Mouse (Mus musculus): Measurements from ENCODE around the gene Olfr1431. TPM values are rescaled to one million over a fixed set of nuclear protein-coding genes. Genes with fewer than 3 reads are reported as not detected.
"Not testable (repeated sequence)": the region's sequence is repeated elsewhere in the genome, so short reads cannot be mapped to it uniquely, and the experiment has no call there.

The Olfr1431 gene
- polyA plus RNA-seq (2015; fragmentation: Nextera tagmentation; extraction: Ambion mirVana): not detected in 2 replicates

DNA sequence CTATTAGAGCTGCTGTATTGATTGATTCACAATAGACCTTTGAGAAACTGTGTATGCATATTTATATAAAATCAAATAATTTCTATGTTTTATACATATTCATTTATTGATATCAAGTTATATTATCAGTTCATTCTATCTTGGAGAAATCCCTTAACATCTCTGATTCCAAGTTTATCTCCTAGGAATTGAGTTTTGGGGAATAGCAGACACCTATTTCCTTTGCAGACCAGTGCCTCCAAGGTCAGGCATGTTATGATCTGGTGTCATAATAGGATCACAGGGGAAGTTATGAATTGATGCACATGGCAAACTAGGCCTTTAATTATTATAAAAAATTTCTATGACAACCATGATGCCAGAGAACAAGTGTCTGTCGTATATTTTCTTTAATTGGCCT lies at the start of gene Olfr1431:
Olfr1431 (plus strand) TSS at position 301 of the 400 bp plus-strand sequence.
- H3K9ac ChIP-seq (ENCODE audit: low read length): no peak within 1 kb of the TSS
- WGBS: 81% methylated on average over 1 of the region's 1 CpGs
- H3K4me2 ChIP-seq (ENCODE audit: low read depth, low read length): no peak within 1 kb of the TSS
- H3K4me3 ChIP-seq (ENCODE audit: low read length): no peak within 1 kb of the TSS
- H3K9me3 ChIP-seq (ENCODE audit: control insufficient read depth, low read length): no peaks in the 10 kb centered on the region
- H3K36me3 ChIP-seq (ENCODE audit: control insufficient read depth, insufficient read depth, low read length): no peaks in the 10 kb centered on the region
- no peaks in the 10 kb centered on the region for H3K4me1 ChIP-seq (replicated peaks; ENCODE audit: control insufficient read depth, insufficient read depth, low read length)
- no peaks in the 10 kb centered on the region for H3K27me3 ChIP-seq (ENCODE audit: control insufficient read depth, insufficient read depth, low read depth, low read length)
- H3K27ac ChIP-seq (ENCODE audit: low read length): no peak within 1 kb of the TSS
- ATAC-seq (ENCODE audit: low read depth): no peak

DNA sequence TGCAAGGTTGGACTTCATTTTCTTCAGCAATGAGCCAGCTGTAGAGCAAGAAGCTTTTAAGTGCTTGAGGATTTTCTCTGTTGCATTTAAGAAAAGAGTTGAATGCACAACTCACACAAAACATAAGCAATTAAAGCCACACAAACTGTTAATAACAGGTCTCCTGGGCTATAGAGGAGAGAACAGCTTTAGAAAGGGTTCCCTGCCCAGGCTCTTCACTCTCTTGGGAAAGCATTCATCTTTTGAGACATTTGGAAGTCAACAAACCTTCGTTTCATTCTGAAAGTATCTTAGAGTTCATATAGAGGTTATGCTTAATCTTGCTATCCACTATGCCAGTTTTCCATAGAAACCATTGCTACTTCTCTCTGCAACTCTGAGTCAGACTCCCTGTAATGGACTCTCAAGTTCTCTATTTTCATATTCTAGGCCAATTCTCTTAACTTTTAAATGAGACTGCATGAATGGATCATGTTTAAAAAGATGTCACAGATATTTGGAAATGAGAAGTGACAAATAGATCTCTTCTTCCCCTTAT lies 30.3 kb upstream of the Olfr1431 start, which contains the start of gene Olfr1555-ps1:
Olfr1555-ps1 (minus strand) TSS at position 51 of the 538 bp plus-strand sequence.
- not testable (repeated sequence) for H3K4me2 ChIP-seq (ENCODE audit: low read depth, low read length); H3K9me3 ChIP-seq (ENCODE audit: control insufficient read depth, low read length); H3K36me3 ChIP-seq (ENCODE audit: control insufficient read depth, insufficient read depth, low read length); H3K4me1 ChIP-seq (replicated peaks; ENCODE audit: control insufficient read depth, insufficient read depth, low read length); H3K27me3 ChIP-seq (ENCODE audit: control insufficient read depth, insufficient read depth, low read depth, low read length); H3K27ac ChIP-seq (ENCODE audit: low read length); H3K9ac ChIP-seq (ENCODE audit: low read length); H3K4me3 ChIP-seq (ENCODE audit: low read length); ATAC-seq (ENCODE audit: low read depth)
- 3% methylated on average over 1 of the region's 1 CpGs for WGBS

DNA sequence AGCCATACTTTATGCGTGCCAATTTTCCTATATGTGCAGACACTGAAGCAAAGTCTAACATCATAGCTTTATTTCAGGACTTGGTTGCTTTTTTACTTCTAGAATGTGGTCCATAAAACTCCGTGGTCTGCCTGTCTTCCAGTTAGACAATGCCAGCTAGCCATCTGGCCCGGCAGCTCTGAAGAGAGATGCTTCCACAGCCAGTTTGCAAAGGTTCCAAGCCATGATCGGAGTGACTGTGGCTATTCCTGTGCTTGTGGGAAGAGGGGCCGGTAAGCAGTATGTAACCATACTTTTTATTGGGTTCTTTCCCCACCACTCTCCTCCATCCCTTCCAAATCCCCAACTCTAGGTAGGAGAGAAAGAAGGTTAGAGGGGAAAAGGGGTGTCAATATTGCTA lies 25.0 kb upstream of the Olfr1431 start:
- not testable (repeated sequence) for H3K27me3 ChIP-seq (ENCODE audit: control insufficient read depth, insufficient read depth, low read depth, low read length); H3K4me2 ChIP-seq (ENCODE audit: low read depth, low read length); H3K9me3 ChIP-seq (ENCODE audit: control insufficient read depth, low read length); ATAC-seq (ENCODE audit: low read depth); H3K9ac ChIP-seq (ENCODE audit: low read length); H3K4me3 ChIP-seq (ENCODE audit: low read length); H3K36me3 ChIP-seq (ENCODE audit: control insufficient read depth, insufficient read depth, low read length); H3K27ac ChIP-seq (ENCODE audit: low read length); H3K4me1 ChIP-seq (replicated peaks; ENCODE audit: control insufficient read depth, insufficient read depth, low read length)
- 70% methylated on average over 5 of the region's 5 CpGs for WGBS

DNA sequence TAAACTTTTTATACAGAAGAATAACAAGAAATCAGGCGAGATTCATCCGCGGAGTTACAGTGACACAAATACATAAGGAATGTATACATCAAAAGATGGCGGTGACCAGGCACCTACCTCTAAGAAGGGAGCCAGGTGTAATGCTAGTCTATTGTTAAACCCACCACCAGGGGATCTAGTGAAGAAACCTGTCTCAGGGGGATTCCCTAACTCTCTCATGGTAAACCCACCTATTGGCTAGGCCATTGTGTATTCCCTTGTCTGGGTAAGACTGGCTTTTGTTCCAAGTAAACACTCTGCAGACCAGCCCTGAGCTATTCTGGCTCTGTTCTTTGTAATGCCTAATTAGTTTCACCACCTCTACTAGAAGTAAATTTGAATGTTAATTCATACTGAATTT lies 1.4 kb upstream of the Olfr1431 start:
- not testable (repeated sequence) for H3K4me2 ChIP-seq (ENCODE audit: low read depth, low read length); H3K9ac ChIP-seq (ENCODE audit: low read length); H3K4me1 ChIP-seq (replicated peaks; ENCODE audit: control insufficient read depth, insufficient read depth, low read length); H3K27ac ChIP-seq (ENCODE audit: low read length); H3K27me3 ChIP-seq (ENCODE audit: control insufficient read depth, insufficient read depth, low read depth, low read length); H3K4me3 ChIP-seq (ENCODE audit: low read length); H3K9me3 ChIP-seq (ENCODE audit: control insufficient read depth, low read length); ATAC-seq (ENCODE audit: low read depth); H3K36me3 ChIP-seq (ENCODE audit: control insufficient read depth, insufficient read depth, low read length)
- 79% methylated on average over 4 of the region's 4 CpGs for WGBS

DNA sequence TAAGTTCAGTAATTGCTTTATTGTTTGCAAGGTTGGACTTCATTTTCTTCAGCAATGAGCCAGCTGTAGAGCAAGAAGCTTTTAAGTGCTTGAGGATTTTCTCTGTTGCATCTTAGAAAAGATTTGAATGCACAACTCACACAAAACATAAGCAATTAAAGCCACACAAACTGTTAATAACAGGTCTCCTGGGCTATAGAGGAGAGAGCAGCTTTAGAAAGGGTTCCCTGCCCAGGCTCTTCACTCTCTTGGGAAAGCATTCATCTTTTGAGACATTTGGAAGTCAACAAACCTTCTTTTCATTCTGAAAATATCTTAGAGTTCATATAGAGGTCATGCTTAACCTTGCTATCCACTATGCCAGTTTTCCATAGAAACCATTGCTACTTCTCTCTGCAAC lies 32.1 kb downstream of the Olfr1431 start, which contains the start of gene Olfr1432:
Olfr1432 (minus strand) TSS at position 101 of the 400 bp plus-strand sequence.
- not testable (repeated sequence) for H3K4me3 ChIP-seq (ENCODE audit: low read length); H3K27me3 ChIP-seq (ENCODE audit: control insufficient read depth, insufficient read depth, low read depth, low read length); H3K27ac ChIP-seq (ENCODE audit: low read length); ATAC-seq (ENCODE audit: low read depth); H3K9me3 ChIP-seq (ENCODE audit: control insufficient read depth, low read length); H3K36me3 ChIP-seq (ENCODE audit: control insufficient read depth, insufficient read depth, low read length); H3K4me1 ChIP-seq (replicated peaks; ENCODE audit: control insufficient read depth, insufficient read depth, low read length); H3K4me2 ChIP-seq (ENCODE audit: low read depth, low read length); H3K9ac ChIP-seq (ENCODE audit: low read length)

DNA sequence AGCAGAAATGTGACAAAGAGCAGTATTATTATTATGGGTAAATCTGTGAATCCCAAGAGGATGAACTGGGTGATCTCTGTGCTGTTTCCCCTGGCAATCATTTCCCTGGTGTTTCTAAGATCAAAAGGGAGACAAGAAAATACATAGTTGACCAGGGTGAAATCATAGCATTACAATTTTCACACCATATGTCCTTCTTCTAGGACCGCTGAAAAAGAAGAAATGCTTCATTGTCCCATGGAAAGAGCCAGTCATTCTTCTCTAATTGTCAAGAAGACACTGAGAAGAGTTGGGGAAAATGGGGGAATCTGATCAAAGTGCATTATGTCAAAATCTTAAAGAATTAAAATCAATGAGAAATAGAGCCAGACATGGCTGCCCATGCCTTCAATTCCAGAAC lies 41.1 kb downstream of the Olfr1431 start, which contains the start of gene Olfr262:
Olfr262 (minus strand) TSS at position 101 of the 400 bp plus-strand sequence.
- Histone ChIP-seq H3K4me1 (replicated peaks; ENCODE audit: control insufficient read depth, insufficient read depth, low read length) (no peaks in the 10 kb centered on the region), H3K9me3 (ENCODE audit: control insufficient read depth, low read length) (no peaks in the 10 kb centered on the region), H3K4me3 (ENCODE audit: low read length) (no peak within 1 kb of the TSS), H3K27me3 (ENCODE audit: control insufficient read depth, insufficient read depth, low read depth, low read length) (no peaks in the 10 kb centered on the region), H3K36me3 (ENCODE audit: control insufficient read depth, insufficient read depth, low read length) (no peaks in the 10 kb centered on the region), H3K9ac (ENCODE audit: low read length) (no peak within 1 kb of the TSS), H3K27ac (ENCODE audit: low read length) (no peak within 1 kb of the TSS), H3K4me2 (ENCODE audit: low read depth, low read length) (no peak within 1 kb of the TSS)
- WGBS: 90% methylated on average over 1 of the region's 1 CpGs
- ATAC-seq (ENCODE audit: low read depth): no peak

DNA sequence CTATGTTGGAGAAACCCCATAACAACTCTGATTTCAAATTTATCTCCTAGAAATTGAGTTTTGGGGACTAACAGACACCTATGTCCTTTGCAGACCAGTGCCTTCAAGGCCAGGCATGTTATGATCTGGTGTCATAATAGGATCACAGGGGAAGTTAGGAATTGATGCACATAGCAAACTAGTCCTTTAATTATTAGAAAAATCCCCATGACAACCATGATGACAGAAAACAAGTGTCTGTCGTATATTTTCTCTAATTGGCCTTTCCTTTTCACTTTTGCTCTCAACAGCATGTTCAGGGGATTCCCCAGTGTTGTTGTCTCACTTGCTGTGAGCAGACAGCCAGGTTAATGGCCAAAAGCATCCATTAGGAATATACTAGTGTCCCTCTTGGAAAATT lies 60.3 kb downstream of the Olfr1431 start, which contains the start of gene Olfr235:
Olfr235 (plus strand) TSS at position 301 of the 400 bp plus-strand sequence.
- no peak within 1 kb of the TSS for H3K27ac ChIP-seq (ENCODE audit: low read length)
- WGBS: 45% methylated on average over 1 of the region's 1 CpGs
- H3K9me3 ChIP-seq (ENCODE audit: control insufficient read depth, low read length): no peaks in the 10 kb centered on the region
- H3K4me1 ChIP-seq (replicated peaks; ENCODE audit: control insufficient read depth, insufficient read depth, low read length): no peaks in the 10 kb centered on the region
- H3K4me2 ChIP-seq (ENCODE audit: low read depth, low read length): no peak within 1 kb of the TSS
- no peak for ATAC-seq (ENCODE audit: low read depth)
- H3K36me3 ChIP-seq (ENCODE audit: control insufficient read depth, insufficient read depth, low read length): no peaks in the 10 kb centered on the region
- no peak within 1 kb of the TSS for H3K9ac ChIP-seq (ENCODE audit: low read length)
- H3K27me3 ChIP-seq (ENCODE audit: control insufficient read depth, insufficient read depth, low read depth, low read length): no peaks in the 10 kb centered on the region
- no peak within 1 kb of the TSS for H3K4me3 ChIP-seq (ENCODE audit: low read length)

Other genes with a start within 250 kb of the Olfr1431 start
- gene Osbp, start 234.7 kb upstream of the Olfr1431 start, polyA plus RNA-seq (2015; fragmentation: Nextera tagmentation; extraction: Ambion mirVana): 3.1 and 4.0 TPM in 2 replicates
- not detected in 2 replicates for gene Olfr1423, start 159.3 kb upstream of the Olfr1431 start, polyA plus RNA-seq (2015; fragmentation: Nextera tagmentation; extraction: Ambion mirVana)
- not detected in 2 replicates for gene Olfr1424, start 138.0 kb upstream of the Olfr1431 start, polyA plus RNA-seq (2015; fragmentation: Nextera tagmentation; extraction: Ambion mirVana)
- not detected in 2 replicates for gene Olfr1425, start 122.9 kb upstream of the Olfr1431 start, polyA plus RNA-seq (2015; fragmentation: Nextera tagmentation; extraction: Ambion mirVana)
- gene Olfr1426, start 108.6 kb upstream of the Olfr1431 start, polyA plus RNA-seq (2015; fragmentation: Nextera tagmentation; extraction: Ambion mirVana): not detected in 2 replicates
- not detected in 2 replicates for gene Olfr1427, start 97.3 kb upstream of the Olfr1431 start, polyA plus RNA-seq (2015; fragmentation: Nextera tagmentation; extraction: Ambion mirVana)
- not detected in 2 replicates for gene Olfr1428, start 84.7 kb upstream of the Olfr1431 start, polyA plus RNA-seq (2015; fragmentation: Nextera tagmentation; extraction: Ambion mirVana)
- gene Olfr76, start 77.4 kb upstream of the Olfr1431 start, polyA plus RNA-seq (2015; fragmentation: Nextera tagmentation; extraction: Ambion mirVana): not detected in 2 replicates
- not detected in 2 replicates for gene Olfr1555-ps1, start 30.5 kb upstream of the Olfr1431 start, polyA plus RNA-seq (2015; fragmentation: Nextera tagmentation; extraction: Ambion mirVana)
- gene Olfr1432, start 32.0 kb downstream of the Olfr1431 start, polyA plus RNA-seq (2015; fragmentation: Nextera tagmentation; extraction: Ambion mirVana): not detected in 2 replicates
- gene Olfr262, start 41.0 kb downstream of the Olfr1431 start, polyA plus RNA-seq (2015; fragmentation: Nextera tagmentation; extraction: Ambion mirVana): not detected in 2 replicates
- gene Olfr235, start 60.4 kb downstream of the Olfr1431 start, polyA plus RNA-seq (2015; fragmentation: Nextera tagmentation; extraction: Ambion mirVana): not detected in 2 replicates
- gene Olfr1434, start 79.2 kb downstream of the Olfr1431 start, polyA plus RNA-seq (2015; fragmentation: Nextera tagmentation; extraction: Ambion mirVana): not detected in 2 replicates
- not detected in 2 replicates for gene Olfr1436, start 98.5 kb downstream of the Olfr1431 start, polyA plus RNA-seq (2015; fragmentation: Nextera tagmentation; extraction: Ambion mirVana)
- gene Olfr1437, start 124.5 kb downstream of the Olfr1431 start, polyA plus RNA-seq (2015; fragmentation: Nextera tagmentation; extraction: Ambion mirVana): not detected in 2 replicates
- not detected in 2 replicates for gene Olfr1438-ps1, start 135.3 kb downstream of the Olfr1431 start, polyA plus RNA-seq (2015; fragmentation: Nextera tagmentation; extraction: Ambion mirVana)
- not detected in 2 replicates for gene Olfr1440, start 186.6 kb downstream of the Olfr1431 start, polyA plus RNA-seq (2015; fragmentation: Nextera tagmentation; extraction: Ambion mirVana)
- not detected in 2 replicates for gene Olfr1441, start 216.8 kb downstream of the Olfr1431 start, polyA plus RNA-seq (2015; fragmentation: Nextera tagmentation; extraction: Ambion mirVana)
- not detected in 2 replicates for gene Pfpl, start 227.3 kb downstream of the Olfr1431 start, polyA plus RNA-seq (2015; fragmentation: Nextera tagmentation; extraction: Ambion mirVana)